Mouse (Mus musculus) heart, postnatal 0 days (tissue): ENCODE measurements around the gene Akap2. TPM values are rescaled to one million over a fixed set of nuclear protein-coding genes. Genes with fewer than 3 reads are reported as not detected.

Experiments
- ATAC-seq: fragments of 200-750 bp; cut with Nextera tagmentation; 2 replicates; pipeline ENCODE4 v1.8.0; 2017; ENCODE audit warnings: low read depth, moderate number of reproducible peaks, moderate library complexity; ENCODE audit not compliant: insufficient read depth
- DNase-seq: peaks from one replicate; pipeline ENCODE4 v3.0.0-alpha.2; 2016; ENCODE audit warnings: low spot score
- H3K27ac ChIP-seq: fragments of 300-500 bp; sonication (generic); 2 replicates; pipeline ENCODE4 v1.5.1; 2014; ENCODE audit warnings: low read depth, mild to moderate bottlenecking
- H3K27me3 ChIP-seq: fragments of 300-500 bp; sonication (generic); 2 replicates; pipeline ENCODE4 v1.6.1; 2014; ENCODE audit warnings: low read length, mixed read lengths; ENCODE audit not compliant: control insufficient read depth, insufficient read depth
- H3K36me3 ChIP-seq: fragments of 300-500 bp; sonication (generic); replicated peaks from 2 replicates; pipeline ENCODE4 v1.6.1; 2014; ENCODE audit warnings: low read length, mixed read lengths; ENCODE audit not compliant: control insufficient read depth, insufficient read depth
- H3K4me1 ChIP-seq: fragments of 300-500 bp; sonication (generic); 2 replicates; pipeline ENCODE4 v1.6.1; 2014; ENCODE audit warnings: antibody characterized with exemption; ENCODE audit not compliant: control insufficient read depth, insufficient read depth
- H3K4me2 ChIP-seq: fragments of 300-500 bp; sonication (generic); 2 replicates; pipeline ENCODE4 v1.6.1; 2014; ENCODE audit warnings: low read depth, mild to moderate bottlenecking, low read length, moderate library complexity
- H3K4me3 ChIP-seq: fragments of 300-500 bp; sonication (generic); 2 replicates; pipeline ENCODE4 v1.5.1; 2014; ENCODE audit warnings: low read depth, low read length
- H3K9ac ChIP-seq: fragments of 300-500 bp; sonication (generic); replicated peaks from 2 replicates; pipeline ENCODE4 v1.6.1; 2014; ENCODE audit warnings: low read depth, low read length, mixed read lengths
- H3K9me3 ChIP-seq: fragments of 300-500 bp; sonication (generic); replicated peaks from 2 replicates; pipeline ENCODE4 v1.6.1; 2016; ENCODE audit warnings: low read length; ENCODE audit not compliant: control insufficient read depth
- CTCF ChIP-seq: IDR thresholded peaks from 2 replicates; pipeline ENCODE4 v1.5.1; 2016; ENCODE audit warnings: antibody characterized with exemption, control low read depth, low read depth
- EP300 ChIP-seq: IDR thresholded peaks from 2 replicates; pipeline ENCODE4 v1.6.1; 2016; ENCODE audit warnings: antibody characterized with exemption, low read depth
- whole genome bisulfite sequencing: fragments of 180-500 bp; shearing (Covaris S2); extraction: QIAGEN DNeasy Blood & Tissue Kit; methylation state at CpG from one replicate; pipeline ENCODE4 v1.1.7; 2014; 5-methylcytosine and 5-hydroxymethylcytosine counted together
- polyA plus RNA-seq: library from polyadenylated mRNA; unstranded; fragments of >200 nt; fragmentation: Nextera tagmentation; extraction: Ambion mirVana; gene quantifications from 2 replicates; pipeline ENCODE4 v1.2.1, GENCODE M21; 2015
- total RNA-seq: library from RNA; depleted of rRNA; stranded (reverse); fragments of >200 nt; gene quantifications from 2 replicates; pipeline ENCODE4 v1.2.3, GENCODE M21; 2014; ENCODE audit warnings: low replicate concordance

The Akap2 gene
- total and polyA plus RNA-seq, 2 experiments from 2014 or later, result 37.7 to 64.1 TPM

DNA sequence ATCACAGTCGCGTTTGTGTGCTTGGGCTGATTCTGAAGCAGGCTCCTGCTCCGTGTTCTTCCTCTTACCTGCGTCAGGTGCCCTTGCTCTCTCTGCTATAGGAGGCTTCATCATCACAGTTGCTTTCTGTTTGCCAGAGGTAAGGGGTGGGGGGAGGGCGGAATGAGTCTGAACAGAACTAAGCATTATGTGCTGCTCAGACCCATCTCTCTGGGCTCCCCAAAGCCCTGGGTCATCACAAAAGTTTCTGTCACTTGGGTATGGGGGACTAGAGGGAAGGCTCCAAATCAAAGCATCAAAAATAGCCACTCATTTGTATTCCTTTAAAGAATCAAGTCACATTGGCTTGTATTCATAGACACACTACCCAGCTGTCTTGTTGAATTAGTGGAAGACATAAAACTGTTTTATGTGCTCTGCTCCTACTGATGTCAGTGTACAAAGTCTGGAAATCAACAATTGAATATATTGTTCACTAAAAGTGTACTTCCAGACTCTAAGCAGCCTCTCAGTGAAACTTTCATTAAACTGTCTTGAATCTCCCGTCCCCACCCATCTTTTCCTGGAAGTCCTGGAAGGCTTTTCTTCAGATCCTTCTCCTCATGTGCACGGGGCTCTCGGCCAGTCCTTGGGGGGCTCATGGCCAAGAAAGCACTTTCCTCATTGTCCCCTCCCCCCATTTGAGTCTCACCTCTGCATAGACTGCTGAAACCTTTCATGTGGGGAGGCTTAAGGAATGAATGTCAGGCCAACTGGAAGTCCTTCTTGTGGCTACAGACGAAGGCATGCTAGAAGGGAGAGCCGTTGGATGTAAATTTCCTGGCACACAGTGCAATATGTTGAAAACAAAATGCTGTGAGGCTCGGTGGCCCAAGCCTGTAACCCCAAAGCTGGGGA is 13.6 kb upstream of the Akap2 start:
- ATAC-seq (no peak), DNase-seq (no peak)
- Histone ChIP-seq H3K27me3 (no peaks in the 10 kb centered on the region), H3K4me3 (no peak overlapping the region), H3K4me2 (no peak overlapping the region), H3K9ac (no peak overlapping the region), H3K27ac (no peak overlapping the region), H3K4me1 (no peaks in the 10 kb centered on the region), H3K9me3 (no peaks in the 10 kb centered on the region), H3K36me3 (no peaks in the 10 kb centered on the region)
- WGBS, result 74% methylated on average over 11 of the region's 11 CpGs
- TF ChIP-seq EP300, result no peak
- no peak for TF ChIP-seq CTCF

DNA sequence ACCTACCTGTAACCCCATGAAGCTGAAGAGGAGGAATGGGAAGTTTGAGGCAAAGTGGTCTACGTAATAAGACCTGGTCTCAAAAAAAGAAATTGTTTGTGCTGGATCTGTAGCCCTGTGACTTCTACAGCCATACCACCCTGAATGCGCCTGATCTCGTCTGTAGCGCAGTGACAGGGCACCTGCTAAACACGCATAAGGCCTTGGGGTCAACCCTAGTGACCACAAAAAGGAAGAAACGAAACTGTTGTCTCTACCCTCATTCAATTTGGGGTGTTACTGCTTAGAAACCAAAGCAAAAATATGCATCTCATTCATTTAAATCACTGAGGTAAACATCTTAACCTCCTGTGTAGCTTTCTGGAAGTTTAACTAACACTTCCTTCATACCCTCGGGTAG is 12.9 kb upstream of the Akap2 start:
- WGBS, result 93% methylated on average over 7 of the region's 7 CpGs
- H3K27me3 ChIP-seq, result no peaks in the 10 kb centered on the region
- ATAC-seq (no peak), DNase-seq (no peak)
- H3K4me1 ChIP-seq, result no peaks in the 10 kb centered on the region
- no peak overlapping the region for H3K4me3 ChIP-seq
- no peaks in the 10 kb centered on the region for H3K9me3 ChIP-seq
- H3K4me2 ChIP-seq, result no peak overlapping the region
- no peak overlapping the region for H3K9ac ChIP-seq
- H3K27ac ChIP-seq, result no peak overlapping the region
- H3K36me3 ChIP-seq, result peaks cover 4% of the 10 kb centered on the region; the same call in 1 of the 2 replicates
- TF ChIP-seq CTCF, result no peak
- no peak for TF ChIP-seq EP300

DNA sequence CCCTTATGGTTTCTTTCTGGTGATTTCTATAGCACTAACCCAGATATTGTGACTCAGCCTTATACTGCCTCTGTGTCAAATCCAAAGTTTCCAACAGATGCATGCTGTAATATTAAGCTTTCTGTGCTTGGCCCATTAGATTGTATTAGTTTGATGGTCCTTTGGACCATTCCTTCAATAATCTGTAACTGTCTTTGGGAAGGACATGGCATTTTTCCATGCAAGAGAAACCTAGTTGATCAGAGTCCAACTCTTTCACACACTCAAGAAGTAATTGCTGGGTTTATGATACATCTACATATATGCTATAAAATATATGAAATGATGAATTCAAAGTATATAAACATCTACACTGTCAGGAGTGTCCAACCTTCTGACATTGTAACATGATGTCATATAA is 1.6 kb upstream of the Akap2 start:
- Histone ChIP-seq H3K4me2 (no peak overlapping the region), H3K4me1 (0 out of 2 replicates have a peak, but pooled peaks cover 4% of the 10 kb centered on the region), H3K36me3 (peaks cover 7% of the 10 kb centered on the region; the same call in 1 of the 2 replicates), H3K27ac (no peak overlapping the region), H3K9me3 (no peaks in the 10 kb centered on the region), H3K4me3 (no peak overlapping the region), H3K9ac (no peak overlapping the region), H3K27me3 (no peaks in the 10 kb centered on the region)
- DNase-seq (no peak), ATAC-seq (no peak)
- TF ChIP-seq EP300 (no peak), CTCF (no peak)

DNA sequence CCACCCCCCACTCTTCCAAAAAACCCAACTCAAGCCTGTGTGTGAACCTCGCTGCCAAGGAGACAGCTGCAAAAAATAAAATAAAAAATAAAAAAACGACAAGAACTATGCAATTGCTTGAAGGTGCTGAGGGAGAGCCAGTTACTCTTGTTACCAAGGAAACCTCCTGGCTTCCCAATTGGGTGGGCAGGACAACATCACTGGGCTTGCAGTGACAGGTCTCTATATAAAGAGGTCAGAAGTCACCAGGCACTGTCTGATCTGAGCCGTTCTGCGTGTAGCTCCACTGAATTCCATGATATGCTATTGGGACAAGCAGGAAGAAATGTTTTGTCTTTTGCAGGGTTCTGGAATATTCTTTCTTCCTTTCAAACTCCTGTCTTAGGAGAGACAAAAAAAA is 722 bp upstream of the Akap2 start:
- Histone ChIP-seq H3K4me2 (no peak overlapping the region), H3K4me1 (0 out of 2 replicates have a peak, but pooled peaks cover 4% of the 10 kb centered on the region), H3K27ac (no peak overlapping the region), H3K27me3 (no peaks in the 10 kb centered on the region), H3K9ac (no peak overlapping the region), H3K9me3 (no peaks in the 10 kb centered on the region), H3K36me3 (0 out of 2 replicates have a peak, but pooled peaks cover 4% of the 10 kb centered on the region), H3K4me3 (no peak overlapping the region)
- no peak for DNase-seq
- TF ChIP-seq EP300 (no peak), CTCF (no peak)
- ATAC-seq, result no peak
- WGBS, result 55% methylated on average over 4 of the region's 4 CpGs

DNA sequence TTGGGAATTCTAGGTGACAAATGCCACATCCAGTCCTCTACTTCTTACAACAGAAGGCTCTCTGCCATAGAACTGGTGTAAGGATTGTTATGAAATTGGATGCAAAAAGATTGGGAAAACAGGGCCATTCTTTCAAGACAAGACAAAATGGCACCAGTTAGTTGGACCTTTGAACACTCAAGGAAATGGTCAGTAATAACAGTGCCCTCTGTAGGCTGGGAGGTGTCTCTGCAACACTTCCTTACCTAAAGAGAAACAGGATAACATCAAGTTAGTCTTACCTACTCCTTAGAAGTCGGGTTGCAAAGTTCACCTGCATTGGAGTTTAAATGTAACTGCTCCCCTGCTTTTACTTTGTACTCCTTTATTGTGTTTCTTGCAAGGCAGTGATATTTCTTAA is 1.9 kb downstream of the Akap2 start:
- ATAC-seq, result no peak
- no peak overlapping the region for H3K27ac ChIP-seq

More for the DNA sequence above, 1.9 kb downstream of the Akap2 start:
- H3K4me3 ChIP-seq, result no peak overlapping the region
- no peaks in the 10 kb centered on the region for H3K27me3 ChIP-seq
- TF ChIP-seq EP300 (no peak), CTCF (no peak)
- no peak overlapping the region for H3K9ac ChIP-seq
- H3K4me2 ChIP-seq, result no peak overlapping the region
- no peak for DNase-seq
- WGBS, result 92% methylated on average over 1 of the region's 1 CpGs
- H3K4me1 ChIP-seq, result 0 out of 2 replicates have a peak, but pooled peaks cover 4% of the 10 kb centered on the region
- H3K36me3 ChIP-seq, result 0 out of 2 replicates have a peak, but pooled peaks cover 4% of the 10 kb centered on the region
- no peaks in the 10 kb centered on the region for H3K9me3 ChIP-seq
